Mouse (Mus musculus): ENCODE measurements around the gene Nelfcd.

DNA sequence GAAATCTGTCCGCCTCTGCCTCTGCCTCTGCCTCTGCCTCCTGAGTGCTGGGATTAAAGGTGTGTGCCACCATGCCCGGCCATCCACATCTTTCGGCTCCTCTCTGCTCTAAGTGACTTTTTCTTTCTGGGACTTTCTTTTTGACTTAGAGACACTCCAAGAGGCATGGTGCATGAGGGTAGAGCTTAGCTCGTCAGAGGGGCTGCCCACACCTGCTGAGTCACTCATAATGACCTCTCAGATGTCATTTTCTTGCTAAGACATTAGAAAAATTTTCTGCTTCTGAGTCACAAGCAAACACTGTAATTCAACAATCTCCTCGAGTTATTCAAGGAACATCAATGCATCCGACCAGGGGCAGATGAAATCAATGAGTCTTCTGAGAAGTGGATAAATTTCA is 29.4 kb downstream of the Nelfcd start:
- TF ChIP-seq CTCF (IDR thresholded peaks at IDR 0.05; ENCODE audit: insufficient read depth, low read length) (no peak), POLR2A (IDR thresholded peaks at IDR 0.05; ENCODE audit: borderline replicate concordance, extremely low read depth, low read depth, low read length) (no peak)
